Mouse (Mus musculus) stomach, postnatal 0 days (tissue): Measurements from ENCODE around the gene Lrig2. TPM values are rescaled to one million over a fixed set of nuclear protein-coding genes. Genes with fewer than 3 reads are reported as not detected.

ENCODE experiments used
- ATAC-seq: fragments of 200-750 bp; cut with Nextera tagmentation; 2 replicates; pipeline ENCODE4 v1.8.0; 2017; ENCODE audit not compliant: low FRiP score, low TSS enrichment
- DNase-seq: peaks from one replicate; pipeline ENCODE4 v3.0.0-alpha.2; 2016; ENCODE audit warnings: low spot score
- H3K27ac ChIP-seq: fragments of 300-500 bp; sonication (generic); replicated peaks from 2 replicates; pipeline ENCODE4 v1.5.1; 2014; ENCODE audit warnings: mild to moderate bottlenecking, control low read depth
- H3K27me3 ChIP-seq: fragments of 300-500 bp; sonication (generic); 2 replicates; pipeline ENCODE4 v1.6.1; 2014; ENCODE audit warnings: low read length; ENCODE audit not compliant: control insufficient read depth, insufficient read depth
- H3K36me3 ChIP-seq: fragments of 300-500 bp; sonication (generic); 2 replicates; pipeline ENCODE4 v1.6.1; 2014; ENCODE audit warnings: low read length, mixed read lengths; ENCODE audit not compliant: control insufficient read depth, insufficient read depth
- H3K4me1 ChIP-seq: fragments of 300-500 bp; sonication (generic); replicated peaks from 2 replicates; pipeline ENCODE4 v1.6.1; 2014; ENCODE audit warnings: antibody characterized with exemption; ENCODE audit not compliant: control insufficient read depth, insufficient read depth
- H3K4me2 ChIP-seq: fragments of 300-500 bp; sonication (generic); replicated peaks from 2 replicates; pipeline ENCODE4 v1.6.1; 2014; ENCODE audit warnings: low read depth, mild to moderate bottlenecking, control low read depth, moderate library complexity
- H3K4me3 ChIP-seq: fragments of 300-500 bp; sonication (generic); 2 replicates; pipeline ENCODE4 v1.5.1; 2014; ENCODE audit warnings: low read depth, low read length, control low read depth
- H3K9ac ChIP-seq: fragments of 300-500 bp; sonication (generic); 2 replicates; pipeline ENCODE4 v1.6.1; 2014; ENCODE audit warnings: mild to moderate bottlenecking, low read length, control low read depth, mixed read lengths
- H3K9me3 ChIP-seq: fragments of 300-500 bp; sonication (generic); 2 replicates; pipeline ENCODE4 v1.6.1; 2016; ENCODE audit warnings: low read length; ENCODE audit not compliant: control insufficient read depth
- CTCF ChIP-seq: IDR thresholded peaks from 2 replicates; pipeline ENCODE4 v1.5.1; 2016; ENCODE audit warnings: antibody characterized with exemption, low read depth, mild to moderate bottlenecking, moderate library complexity
- EP300 ChIP-seq: optimal IDR thresholded peaks from 2 replicates; pipeline ENCODE3; 2016; ENCODE audit warnings: antibody characterized with exemption
- WGBS: fragments of 180-500 bp; shearing (Covaris S2); extraction: QIAGEN DNeasy Blood & Tissue Kit; methylation state at CpG from one replicate; pipeline ENCODE4 v1.1.7; 2014; 5-methylcytosine and 5-hydroxymethylcytosine counted together
- polyA plus RNA-seq: library from polyadenylated mRNA; unstranded; fragments of >200 nt; fragmentation: Nextera tagmentation; extraction: Ambion mirVana; gene quantifications from 2 replicates; pipeline ENCODE4 v1.2.1, GENCODE M21; 2015

Lrig2 gene
- polyA plus RNA-seq, 1 experiment from 2014 or later, result 6.0 TPM

DNA sequence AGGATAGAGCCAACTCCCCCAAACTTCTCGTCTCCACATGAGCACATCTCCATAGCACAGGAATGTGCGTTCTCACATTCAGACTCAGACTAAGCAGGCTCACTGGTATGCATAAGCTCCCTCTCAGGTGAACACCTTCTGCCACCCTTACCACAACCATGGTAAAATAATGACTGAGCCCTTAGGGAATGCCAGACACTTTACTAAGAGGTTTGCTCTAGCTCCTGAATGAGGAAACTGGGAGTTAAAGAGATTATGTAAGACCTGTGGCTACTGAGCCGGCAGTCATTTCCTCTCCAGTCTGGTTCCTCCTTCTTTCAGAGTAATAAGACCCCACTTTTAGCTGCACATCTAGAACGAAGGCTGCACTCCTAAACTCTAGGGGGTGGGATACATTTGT is 108.1 kb downstream of the Lrig2 start:
- WGBS, result 71% methylated on average over 4 of the region's 4 CpGs
- ATAC-seq (no peak), DNase-seq (no peak)
- Histone ChIP-seq H3K9ac (no peak overlapping the region), H3K36me3 (no peaks in the 10 kb centered on the region), H3K27me3 (no peaks in the 10 kb centered on the region), H3K4me2 (no peak overlapping the region), H3K27ac (no peak overlapping the region), H3K4me3 (no peak overlapping the region), H3K4me1 (no peaks in the 10 kb centered on the region), H3K9me3 (no peaks in the 10 kb centered on the region)
- no peak for TF ChIP-seq EP300
- no peak for TF ChIP-seq CTCF

DNA sequence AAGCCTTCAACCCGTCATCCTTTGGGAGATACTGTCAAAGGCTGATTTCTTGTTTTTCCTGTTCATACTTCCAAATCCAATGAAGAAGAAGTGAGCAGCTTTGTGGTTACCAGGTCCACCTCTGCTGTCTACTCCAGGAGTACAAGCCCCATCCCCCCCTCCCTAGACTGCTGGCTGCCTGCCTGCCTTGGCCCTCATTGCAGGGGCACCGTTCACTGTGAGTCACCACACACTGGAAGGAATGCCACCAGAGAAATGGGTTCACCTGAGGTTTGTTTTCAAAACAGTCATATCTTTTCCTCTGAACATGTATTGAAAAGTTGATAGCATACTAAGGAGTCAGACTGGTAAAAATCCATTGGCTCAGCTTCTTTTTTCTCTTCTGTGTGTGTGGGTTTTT is 110.5 kb downstream of the Lrig2 start:
- TF ChIP-seq CTCF, result no peak
- no peak for TF ChIP-seq EP300
- H3K4me1 ChIP-seq, result no peaks in the 10 kb centered on the region
- no peaks in the 10 kb centered on the region for H3K9me3 ChIP-seq

DNA sequence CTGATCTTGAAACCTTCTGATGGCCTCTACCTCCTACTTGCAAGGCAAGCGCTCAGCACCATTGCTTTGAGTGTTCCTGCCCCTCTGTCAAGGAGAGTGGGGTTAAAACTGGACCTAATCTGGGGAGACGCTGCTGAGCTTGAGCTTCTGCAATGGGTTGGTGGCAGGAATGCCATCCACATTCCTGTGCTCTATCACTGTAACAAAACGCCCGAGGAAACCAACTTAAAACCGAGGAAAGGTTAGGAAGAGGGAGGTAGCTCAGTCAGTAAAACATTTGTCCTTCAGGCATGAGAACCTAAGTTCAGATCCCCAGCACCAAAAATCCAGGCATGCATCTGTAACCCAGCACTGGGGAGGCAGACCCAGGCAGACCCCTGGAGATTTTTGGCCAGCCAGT is 111.6 kb downstream of the Lrig2 start:
- ATAC-seq, result no peak
- Histone ChIP-seq H3K9me3 (no peaks in the 10 kb centered on the region), H3K4me1 (no peaks in the 10 kb centered on the region), H3K27ac (no peak overlapping the region), H3K9ac (no peak overlapping the region), H3K4me2 (no peak overlapping the region), H3K27me3 (no peaks in the 10 kb centered on the region), H3K4me3 (no peak overlapping the region), H3K36me3 (no peaks in the 10 kb centered on the region)
- WGBS, result 88% methylated on average over 5 of the region's 5 CpGs
- no peak for DNase-seq
- no peak for TF ChIP-seq EP300
- TF ChIP-seq CTCF, result no peak

More for the DNA sequence above, 110.5 kb downstream of the Lrig2 start:
- Histone ChIP-seq H3K4me3 (no peak overlapping the region), H3K27me3 (no peaks in the 10 kb centered on the region), H3K36me3 (no peaks in the 10 kb centered on the region), H3K4me2 (no peak overlapping the region), H3K27ac (no peak overlapping the region), H3K9ac (no peak overlapping the region)
- ATAC-seq, result no peak
- no peak for DNase-seq
- WGBS, result 46% methylated on average over 2 of the region's 2 CpGs

DNA sequence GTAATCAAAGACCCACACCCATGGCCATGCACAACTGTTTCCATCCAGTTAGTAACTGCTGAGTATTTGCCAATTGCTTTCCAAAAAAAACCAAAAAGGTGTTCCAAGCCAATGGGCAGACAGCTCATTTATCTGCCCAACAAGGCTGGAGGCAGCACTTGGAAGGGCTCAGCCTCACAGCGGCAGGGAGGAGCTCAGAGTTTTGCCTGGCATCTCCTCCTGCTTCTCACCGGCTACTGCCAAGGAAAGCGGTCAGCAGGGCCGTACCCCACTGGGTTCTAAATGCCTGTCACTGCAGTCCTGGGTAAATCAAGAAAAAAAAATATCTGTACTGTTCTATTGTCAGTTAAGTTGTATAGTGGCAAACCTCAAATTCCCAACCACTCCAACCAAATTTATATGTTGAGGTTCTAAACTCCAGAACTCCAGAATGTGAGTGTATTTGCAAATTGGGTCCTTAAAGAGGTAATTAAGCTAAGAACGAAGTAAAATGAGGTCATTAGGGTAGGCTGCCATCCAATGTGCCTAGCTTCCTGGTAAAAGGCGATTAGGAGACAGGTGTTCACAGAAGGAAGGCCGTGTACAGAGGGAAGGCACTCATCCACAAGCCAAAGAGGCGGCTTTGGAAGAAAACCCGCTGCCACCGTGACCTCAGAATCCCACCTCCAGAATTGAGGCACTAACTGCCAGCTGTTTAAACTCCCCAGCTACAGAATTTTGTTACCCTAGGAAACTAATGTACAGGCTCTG is 112.2 kb downstream of the Lrig2 start:
- Histone ChIP-seq H3K36me3 (no peaks in the 10 kb centered on the region), H3K4me1 (no peaks in the 10 kb centered on the region), H3K4me3 (no peak overlapping the region), H3K27me3 (no peaks in the 10 kb centered on the region), H3K9me3 (no peaks in the 10 kb centered on the region), H3K9ac (no peak overlapping the region), H3K27ac (no peak overlapping the region), H3K4me2 (no peak overlapping the region)
- WGBS, result 81% methylated on average over 10 of the region's 10 CpGs
- DNase-seq (no peak), ATAC-seq (no peak)
- TF ChIP-seq CTCF (no peak), EP300 (no peak)

DNA sequence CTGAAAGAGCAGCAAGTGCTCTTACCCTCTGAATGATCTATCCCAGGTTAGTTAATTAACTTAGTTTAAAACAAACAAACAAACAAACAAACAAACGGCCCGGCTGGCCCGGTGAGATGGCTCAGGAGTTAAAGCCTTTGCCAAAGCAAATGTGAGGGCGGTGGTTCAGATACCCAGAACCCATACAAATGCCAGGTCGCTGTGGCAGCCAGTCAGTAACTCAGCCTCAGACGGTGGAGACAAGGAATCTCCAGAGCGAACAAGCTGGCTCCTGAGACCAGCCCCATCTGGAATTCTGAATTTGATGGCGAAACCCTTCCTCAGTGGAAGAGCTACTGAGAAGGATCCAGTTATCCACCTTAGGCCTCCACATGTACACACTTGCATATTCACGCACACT is 114.4 kb downstream of the Lrig2 start:
- Histone ChIP-seq H3K27ac (no peak overlapping the region), H3K4me1 (no peaks in the 10 kb centered on the region), H3K4me2 (no peak overlapping the region), H3K27me3 (no peaks in the 10 kb centered on the region), H3K9ac (no peak overlapping the region), H3K9me3 (no peaks in the 10 kb centered on the region), H3K36me3 (no peaks in the 10 kb centered on the region), H3K4me3 (no peak overlapping the region)
- no peak for TF ChIP-seq EP300
- TF ChIP-seq CTCF, result no peak
- ATAC-seq, result no peak
- 71% methylated on average over 9 of the region's 9 CpGs for WGBS
- no peak for DNase-seq

DNA sequence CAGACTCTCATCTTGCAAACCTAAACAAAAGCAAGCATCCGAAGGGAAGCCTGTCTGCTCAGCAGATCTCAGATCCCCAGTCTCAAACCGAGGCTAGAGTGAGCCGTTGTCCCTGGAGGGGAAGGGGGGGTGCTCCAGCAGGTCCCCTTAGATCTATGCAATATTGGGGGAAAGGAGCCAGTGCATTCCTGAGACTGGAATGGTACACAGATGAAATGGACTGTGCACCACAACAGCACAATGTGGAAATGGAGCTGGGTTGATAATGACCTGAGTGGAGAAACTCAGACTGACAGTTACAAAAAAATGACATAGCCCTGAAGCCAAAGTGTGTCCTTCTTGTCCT is 115.0 kb downstream of the Lrig2 start:
- Histone ChIP-seq H3K9me3 (no peaks in the 10 kb centered on the region), H3K4me2 (no peak overlapping the region), H3K27ac (no peak overlapping the region), H3K4me1 (no peaks in the 10 kb centered on the region), H3K9ac (no peak overlapping the region), H3K4me3 (no peak overlapping the region), H3K27me3 (no peaks in the 10 kb centered on the region), H3K36me3 (no peaks in the 10 kb centered on the region)
- 40% methylated on average over 3 of the region's 3 CpGs for whole genome bisulfite sequencing
- ATAC-seq, result no peak
- TF ChIP-seq CTCF, result no peak
- no peak for TF ChIP-seq EP300
- DNase-seq, result no peak
